Comparison of ENCODE assay signal across 8 mouse cellular contexts in the genomic region with DNA sequence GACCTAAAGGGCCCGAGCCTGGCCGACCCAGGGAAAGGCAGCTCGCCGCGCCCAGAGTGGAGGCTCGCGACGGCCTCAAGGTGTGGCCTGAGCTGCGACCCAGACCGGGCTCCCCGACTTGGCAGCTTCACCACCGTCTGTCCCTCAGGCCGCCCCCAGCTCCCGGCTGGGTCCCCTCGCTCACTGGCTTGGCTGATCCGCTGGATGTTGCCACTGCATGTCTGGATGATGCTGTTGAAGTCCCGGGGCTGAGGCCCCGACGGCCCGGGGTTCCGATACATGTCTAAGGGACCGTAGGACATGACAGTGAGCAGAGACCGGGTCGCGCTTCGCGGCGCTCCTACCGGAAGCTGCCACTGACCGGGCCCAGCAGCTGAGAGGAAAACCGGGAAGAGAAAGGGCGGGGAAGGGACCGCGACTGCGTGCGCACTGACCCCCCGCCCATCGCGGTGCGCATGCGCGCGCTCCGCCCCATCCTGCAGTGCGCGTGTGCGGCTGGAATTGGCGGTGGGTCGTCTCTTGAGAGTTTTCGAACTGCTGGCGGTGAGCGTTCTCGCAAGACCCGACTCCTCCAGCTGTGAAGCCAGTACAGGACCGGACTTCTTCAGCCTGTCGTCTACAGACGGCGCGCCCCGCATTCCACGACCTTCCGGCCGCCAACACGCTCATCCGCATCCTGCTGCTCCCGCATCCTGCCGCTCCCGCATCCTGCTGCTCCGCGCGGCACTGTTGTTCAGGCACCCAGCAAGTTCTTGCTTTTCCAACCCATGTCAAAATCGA. TPM values are rescaled to one million over a fixed set of nuclear protein-coding genes. Genes with fewer than 3 reads are reported as not detected.
A peak's percentile ranks its signal among the peaks of the same experiment; 100 is the strongest.
DNase-seq lines count a peak whose midpoint lies in the region; ATAC-seq and TF ChIP-seq lines count a peak whose summit lies in the region.

TSS of gene Stx12 (minus strand) at position 446 of the 780 bp plus-strand sequence.

- peak; percentile 53 to 69 for ATAC-seq in hematopoietic stem cell, adult 5-6 weeks (replicated peaks in 1 of 2; ENCODE audit: insufficient read depth in 1 of 2, low FRiP score in 2 of 2, low TSS enrichment in 1 of 2, low read depth in 1 of 2, poor library complexity in 2 of 2, severe bottlenecking in 2 of 2)
- ATAC-seq in lung, embryonic 16.5 days (ENCODE audit: low read depth): peak; percentile 98

- H3K27ac ChIP-seq in MEL (ENCODE audit: control insufficient read depth, low read depth, low read length): peak within 1 kb of the TSS; percentile 72
- peak within 1 kb of the TSS; percentile 39 for H3K27ac ChIP-seq in cerebellum, adult 2 months (ENCODE audit: insufficient read depth, low read length)
- H3K27ac ChIP-seq in lung, embryonic 16.5 days (ENCODE audit: low read length): peak within 1 kb of the TSS; percentile 85

- 0 out of 6 replicates have a peak, but pooled peaks of 1 of the 3 experiments have one; percentile 0 for TF ChIP-seq CTCF in MEL (IDR thresholded peaks at IDR 0.05 in 2 of 3, conservative IDR thresholded peaks at IDR 0.05 in 1 of 3; ENCODE audit: control insufficient read depth in 1 of 3, insufficient read depth in 1 of 3, low read depth in 2 of 3, low read length in 3 of 3, poor library complexity in 1 of 3, severe bottlenecking in 1 of 3)
- no peak for TF ChIP-seq CTCF in cerebellum, adult 2 months (IDR thresholded peaks at IDR 0.05; ENCODE audit: borderline replicate concordance, insufficient read depth, low read depth, low read length)

- no peaks in the 10 kb centered on the region for H3K27me3 ChIP-seq in MEL (ENCODE audit: control insufficient read depth in 1 of 2, insufficient read depth in 2 of 2, low read length in 2 of 2)
- no peaks in the 10 kb centered on the region for H3K27me3 ChIP-seq in cerebellum, adult 2 months (ENCODE audit: control insufficient read depth, insufficient read depth, low read length)
- no peaks in the 10 kb centered on the region for H3K27me3 ChIP-seq in lung, embryonic 16.5 days (ENCODE audit: control insufficient read depth, insufficient read depth, low read depth, low read length)

- peaks cover 34% of the 10 kb centered on the region for H3K79me2 ChIP-seq in MEL (ENCODE audit: control insufficient read depth, insufficient read depth, low read length, poor library complexity)

- no peak for TF ChIP-seq RAD21 in MEL (IDR thresholded peaks at IDR 0.05; ENCODE audit: low read depth, low read length)

- peak within 1 kb of the TSS; percentile 83 to 100 for H3K4me3 ChIP-seq in MEL (ENCODE audit: control insufficient read depth in 1 of 2, insufficient read depth in 1 of 2, low read depth in 2 of 2, low read length in 2 of 2)
- H3K4me3 ChIP-seq in cerebellum, adult 2 months (replicated peaks; ENCODE audit: insufficient read depth, low read depth, low read length): peak within 1 kb of the TSS; percentile 83
- peak within 1 kb of the TSS; percentile 87 for H3K4me3 ChIP-seq in lung, embryonic 16.5 days (ENCODE audit: low read length)

- H3K9ac ChIP-seq in MEL (ENCODE audit: control insufficient read depth, low read depth, low read length, poor library complexity, severe bottlenecking): peak within 1 kb of the TSS; percentile 82
- H3K9ac ChIP-seq in lung, embryonic 16.5 days (ENCODE audit: low read length): peak within 1 kb of the TSS; percentile 95

- whole genome bisulfite sequencing in cerebellum, adult 2 months: under 1% methylated on average over 72 of the region's 72 CpGs
- under 1% methylated on average over 72 of the region's 72 CpGs for WGBS in lung, embryonic 16.5 days

- peak; percentile 83 to 94 for TF ChIP-seq POLR2A in MEL (IDR thresholded peaks at IDR 0.05; ENCODE audit: control insufficient read depth in 1 of 2, insufficient read depth in 1 of 2, low read depth in 1 of 2, low read length in 2 of 2, poor library complexity in 1 of 2)
- peak; percentile 96 for TF ChIP-seq POLR2A in cerebellum, adult 2 months (IDR thresholded peaks at IDR 0.05; ENCODE audit: borderline replicate concordance, insufficient read depth, low read length)

- no peaks in the 10 kb centered on the region for H3K9me3 ChIP-seq in MEL (replicated peaks; ENCODE audit: insufficient read depth, low read length)
- H3K9me3 ChIP-seq in lung, embryonic 16.5 days (ENCODE audit: control insufficient read depth, low read length): no peaks in the 10 kb centered on the region

- DNase-seq in MEL (ENCODE audit: low read depth, low spot score): peak; percentile 91
- peak; percentile 89 to 90 for DNase-seq in cerebellum, adult 2 months
- DNase-seq in forelimb bud, embryonic 11.5 days (ENCODE audit: low read depth, low spot score): peak; percentile 93
- DNase-seq in layer of hippocampus, adult 9-10 months (ENCODE audit: low spot score): peak; percentile 49
- DNase-seq in ovary, postnatal 10 days (ENCODE audit: low spot score): peak; percentile 79
- peak; percentile 67 to 82 for DNase-seq in thymus, postnatal 10 days (ENCODE audit: low spot score in 2 of 2)

- TF ChIP-seq EP300 in MEL (IDR thresholded peaks at IDR 0.05; ENCODE audit: low read depth in 1 of 2, low read length in 2 of 2): 0 out of 4 replicates have a peak, but pooled peaks of 1 of the 2 experiments have one; percentile 5

- H3K4me1 ChIP-seq in MEL (ENCODE audit: control insufficient read depth in 1 of 2, insufficient read depth in 2 of 2, low read length in 2 of 2): peaks cover 5 to 12% of the 10 kb centered on the region in 2 experiments; a peak in 3 of 4 replicates
- H3K4me1 ChIP-seq in cerebellum, adult 2 months (ENCODE audit: control insufficient read depth, insufficient read depth, low read length): no peaks in the 10 kb centered on the region; the same call in 1 of the 2 replicates
- peaks cover 14% of the 10 kb centered on the region for H3K4me1 ChIP-seq in lung, embryonic 16.5 days (replicated peaks; ENCODE audit: control insufficient read depth, insufficient read depth, low read length)

- H3K36me3 ChIP-seq in MEL (ENCODE audit: control insufficient read depth in 1 of 2, insufficient read depth in 2 of 2, low read length in 2 of 2): peaks cover 3 to 14% of the 10 kb centered on the region in 2 experiments; a peak in 3 of 4 replicates
- peaks cover 3% of the 10 kb centered on the region; the same call in 1 of the 2 replicates for H3K36me3 ChIP-seq in lung, embryonic 16.5 days (ENCODE audit: control insufficient read depth, insufficient read depth, low read length)

- peak within 1 kb of the TSS; percentile 82 for H3K4me2 ChIP-seq in lung, embryonic 16.5 days (ENCODE audit: low read depth, low read length)

TF ChIP-seq in MEL, 35 proteins besides CTCF, POLR2A, EP300 and RAD21 (continues in another document):
- TF ChIP-seq E2F4 (IDR thresholded peaks at IDR 0.05; ENCODE audit: borderline replicate concordance, low read depth, low read length) (no peak), MAX (IDR thresholded peaks at IDR 0.05; ENCODE audit: low read length) (no peak; the same call in 1 of the 2 replicates), MYC (IDR thresholded peaks at IDR 0.05; ENCODE audit: low read depth, low read length) (peak; percentile 61; the same call in 1 of the 2 replicates), POLR2AphosphoS5 (IDR thresholded peaks at IDR 0.05; ENCODE audit: borderline replicate concordance, low read depth, low read length) (no peak), TAL1 (IDR thresholded peaks at IDR 0.05; ENCODE audit: low read length) (no peak), NELFE (IDR thresholded peaks at IDR 0.05; ENCODE audit: low read depth, low read length) (peak; percentile 98), CHD1 (IDR thresholded peaks at IDR 0.05; ENCODE audit: low read depth, low read length) (peak; percentile 74; the same call in 1 of the 2 replicates), MAFK (IDR thresholded peaks at IDR 0.05; ENCODE audit: borderline replicate concordance, low read depth, low read length) (no peak), ELF1 (IDR thresholded peaks at IDR 0.05; ENCODE audit: low read depth, low read length) (peak; percentile 77), ZNF384 (IDR thresholded peaks at IDR 0.05; ENCODE audit: low read depth, low read length) (no peak), USF1 (IDR thresholded peaks at IDR 0.05; ENCODE audit: low read depth, low read length) (peak; percentile 40; the same call in 1 of the 2 replicates), KAT2A (conservative IDR thresholded peaks at IDR 0.05; ENCODE audit: low read depth, low read length) (no peak), POLR2AphosphoS2 (IDR thresholded peaks at IDR 0.05; ENCODE audit: low read length) (peak; percentile 84; the same call in 1 of the 2 replicates), ZMIZ1 (IDR thresholded peaks at IDR 0.05; ENCODE audit: low read depth, low read length) (peak; percentile 72; the same call in 1 of the 2 replicates), BHLHE40 (IDR thresholded peaks at IDR 0.05; ENCODE audit: borderline replicate concordance, low read depth, low read length) (no peak), MXI1 (IDR thresholded peaks at IDR 0.05; ENCODE audit: low read depth, low read length) (peak; percentile 82), TCF12 (IDR thresholded peaks at IDR 0.05; ENCODE audit: low read depth, low read length) (peak; percentile 66), HCFC1 (IDR thresholded peaks at IDR 0.05; ENCODE audit: low read depth, low read length) (peak; percentile 80), NRF1 (IDR thresholded peaks at IDR 0.05; ENCODE audit: insufficient read depth, low read depth, low read length, poor library complexity, severe bottlenecking) (peak; percentile 93), ZC3H11A (IDR thresholded peaks at IDR 0.05; ENCODE audit: low read depth, low read length) (no peak), JUND (IDR thresholded peaks at IDR 0.05; ENCODE audit: low read depth, low read length) (no peak), MEF2A (IDR thresholded peaks at IDR 0.05; ENCODE audit: extremely low read depth, insufficient replicate concordance, low read depth, low read length, poor library complexity, severe bottlenecking) (no peak), UBTF (IDR thresholded peaks at IDR 0.05; ENCODE audit: borderline replicate concordance, insufficient read depth, low read depth, low read length) (no peak), USF2 (IDR thresholded peaks at IDR 0.05; ENCODE audit: borderline replicate concordance in 1 of 2, insufficient read depth in 1 of 2, low read depth in 1 of 2, low read length in 2 of 2) (no peak), GABPA (IDR thresholded peaks at IDR 0.05; ENCODE audit: low read depth, low read length) (no peak), ZKSCAN1 (IDR thresholded peaks at IDR 0.05; ENCODE audit: low read depth, low read length) (no peak), SIN3A (IDR thresholded peaks at IDR 0.05; ENCODE audit: low read length) (peak; percentile 63)

RNA-seq across cellular contexts. Expression of gene Stx12, which starts in this region (rescaled TPM):
- total RNA-seq in MEL (2012; rRNA removed): 16.3 and 16.8 TPM in 2 replicates
- 10 to 100 TPM in 1 of 2 experiments, not detected in 1; 22.0 TPM for polyA plus RNA-seq in MEL (2012; ENCODE audit: insufficient read depth in 1 of 2, insufficient read length in 2 of 2, low read depth in 1 of 2, low replicate concordance in 2 of 2, missing spikeins in 1 of 2)
- polyA plus RNA-seq in cerebellum, adult 2 months (2012; rRNA removed): 88.6 and 89.0 TPM in 2 replicates
- 31.2 and 42.2 TPM in 2 replicates for total RNA-seq in hematopoietic stem cell, adult 5-6 weeks (2017)
- polyA plus RNA-seq in lung, embryonic 16.5 days (2015; fragmentation: Nextera tagmentation; extraction: Ambion mirVana): 64.1 and 68.4 TPM in 2 replicates

Comparison
In these comparisons a context has a peak if more than half of its experiments do, and no peak if none do; other contexts are left out.
1. Peak in every context shown above with its lines: DNase-seq, ATAC-seq, H3K4me3 ChIP-seq and H3K27ac ChIP-seq.